Mouse (Mus musculus): ENCODE results near the gene Asic2. TPM values are rescaled to one million over a fixed set of nuclear protein-coding genes. Genes with fewer than 3 reads are reported as not detected.

Gene Asic2
- polyA plus RNA-seq, 1 experiment from 2014 or later, result 0.28 TPM

- H3K4me1 ChIP-seq (ENCODE audit: insufficient read depth), result peaks cover 3% of the 10 kb centered on the region; the same call in 1 of the 2 replicates
- H3K27ac ChIP-seq (ENCODE audit: low read depth), result no peak overlapping the region
- H3K9me3 ChIP-seq (ENCODE audit: low read depth, low read length), result no peaks in the 10 kb centered on the region
- WGBS, result 12% methylated on average over 2 of the region's 2 CpGs
- no peak overlapping the region for H3K9ac ChIP-seq
- no peak overlapping the region for H3K4me3 ChIP-seq (ENCODE audit: low read depth, low read length)
- ATAC-seq (ENCODE audit: insufficient read depth) (no peak), DNase-seq (peak; percentile 32)
- H3K4me2 ChIP-seq, result no peak overlapping the region
- H3K36me3 ChIP-seq (ENCODE audit: insufficient read depth), result no peaks in the 10 kb centered on the region
- TF ChIP-seq CTCF (IDR thresholded peaks at IDR 0.05; ENCODE audit: low read depth), result no peak
- no peaks in the 10 kb centered on the region for H3K27me3 ChIP-seq (ENCODE audit: insufficient read depth, low read length)
Measured at GRCm38 (mm10) chr11:81841001-81841400, 127.3 kb downstream of the Asic2 start.

DNA sequence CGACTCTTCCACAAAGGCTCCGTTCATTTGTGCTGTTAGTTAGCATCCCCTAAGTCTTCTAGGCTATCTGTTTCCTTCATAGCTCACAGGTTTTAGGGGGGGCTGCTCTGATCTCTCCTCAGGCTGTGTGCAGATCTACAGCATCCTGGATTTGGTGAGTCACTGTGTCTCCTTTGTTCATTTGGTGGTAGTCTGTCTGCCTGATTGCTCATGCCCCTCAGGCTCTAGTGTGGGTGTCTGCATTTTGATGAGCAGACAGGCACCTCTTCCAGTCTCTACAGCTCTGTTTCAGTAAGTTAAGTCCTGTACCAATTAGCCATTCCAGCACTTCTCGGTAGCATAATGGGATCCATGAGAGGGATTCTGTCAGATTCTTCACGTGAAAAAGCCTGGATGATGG is 129.8 kb downstream of the Asic2 start:
- DNase-seq (no peak), ATAC-seq (ENCODE audit: insufficient read depth) (no peak)
- H3K4me3 ChIP-seq (ENCODE audit: low read depth, low read length), result no peak overlapping the region
- 79% methylated on average over 4 of the region's 4 CpGs for WGBS
- H3K27ac ChIP-seq (ENCODE audit: low read depth), result no peak overlapping the region
- TF ChIP-seq CTCF (IDR thresholded peaks at IDR 0.05; ENCODE audit: low read depth), result no peak
- H3K4me1 ChIP-seq (ENCODE audit: insufficient read depth), result no peaks in the 10 kb centered on the region
- no peak overlapping the region for H3K4me2 ChIP-seq
- no peak overlapping the region for H3K9ac ChIP-seq
- H3K9me3 ChIP-seq (ENCODE audit: low read depth, low read length), result no peaks in the 10 kb centered on the region
- H3K36me3 ChIP-seq (ENCODE audit: insufficient read depth), result no peaks in the 10 kb centered on the region
- no peaks in the 10 kb centered on the region for H3K27me3 ChIP-seq (ENCODE audit: insufficient read depth, low read length)

DNA sequence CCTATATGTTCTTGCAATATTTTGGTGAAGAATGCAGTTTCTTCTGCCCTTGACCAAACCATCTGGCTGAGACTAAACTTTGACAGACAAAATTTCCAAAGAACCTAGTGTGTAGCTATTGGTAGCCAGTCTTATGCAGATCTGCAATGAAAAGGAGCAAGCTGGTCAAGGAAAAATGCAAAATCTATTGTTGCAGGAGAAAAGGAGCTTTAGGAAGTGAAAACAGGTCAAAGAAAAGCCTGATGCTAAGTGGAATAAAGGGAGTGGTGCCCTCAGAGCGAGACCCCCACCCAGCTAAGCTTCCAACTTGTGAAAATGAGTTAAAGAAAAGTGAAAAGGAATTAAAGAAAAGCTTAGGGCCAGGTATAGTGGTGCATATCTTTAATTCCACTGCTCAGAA is 135.9 kb downstream of the Asic2 start:
- H3K27me3 ChIP-seq (ENCODE audit: insufficient read depth, low read length), result no peaks in the 10 kb centered on the region
- WGBS, result 64% methylated on average over 1 of the region's 1 CpGs
- no peak for TF ChIP-seq CTCF (IDR thresholded peaks at IDR 0.05; ENCODE audit: low read depth)

GRCm38 (mm10) chr11:81816531-81816930 is 151.7 kb downstream of the Asic2 start:
- DNase-seq (no peak), ATAC-seq (ENCODE audit: insufficient read depth) (no peak)
- no peaks in the 10 kb centered on the region for H3K36me3 ChIP-seq (ENCODE audit: insufficient read depth)
- no peak overlapping the region for H3K4me3 ChIP-seq (ENCODE audit: low read depth, low read length)
- no peaks in the 10 kb centered on the region for H3K9me3 ChIP-seq (ENCODE audit: low read depth, low read length)
- no peak overlapping the region for H3K4me2 ChIP-seq
- H3K9ac ChIP-seq, result no peak overlapping the region
- 78% methylated on average over 5 of the region's 5 CpGs for WGBS
- H3K27ac ChIP-seq (ENCODE audit: low read depth), result no peak overlapping the region
- TF ChIP-seq CTCF (IDR thresholded peaks at IDR 0.05; ENCODE audit: low read depth), result no peak
- H3K4me1 ChIP-seq (ENCODE audit: insufficient read depth), result no peaks in the 10 kb centered on the region
- no peaks in the 10 kb centered on the region for H3K27me3 ChIP-seq (ENCODE audit: insufficient read depth, low read length)

More for the DNA sequence above, 135.9 kb downstream of the Asic2 start:
- no peaks in the 10 kb centered on the region for H3K9me3 ChIP-seq (ENCODE audit: low read depth, low read length)
- H3K27ac ChIP-seq (ENCODE audit: low read depth), result no peak overlapping the region
- no peak overlapping the region for H3K9ac ChIP-seq
- ATAC-seq (ENCODE audit: insufficient read depth) (no peak), DNase-seq (no peak)
- no peak overlapping the region for H3K4me2 ChIP-seq
- H3K4me1 ChIP-seq (ENCODE audit: insufficient read depth), result no peaks in the 10 kb centered on the region
- no peaks in the 10 kb centered on the region for H3K36me3 ChIP-seq (ENCODE audit: insufficient read depth)
- H3K4me3 ChIP-seq (ENCODE audit: low read depth, low read length), result no peak overlapping the region

DNA sequence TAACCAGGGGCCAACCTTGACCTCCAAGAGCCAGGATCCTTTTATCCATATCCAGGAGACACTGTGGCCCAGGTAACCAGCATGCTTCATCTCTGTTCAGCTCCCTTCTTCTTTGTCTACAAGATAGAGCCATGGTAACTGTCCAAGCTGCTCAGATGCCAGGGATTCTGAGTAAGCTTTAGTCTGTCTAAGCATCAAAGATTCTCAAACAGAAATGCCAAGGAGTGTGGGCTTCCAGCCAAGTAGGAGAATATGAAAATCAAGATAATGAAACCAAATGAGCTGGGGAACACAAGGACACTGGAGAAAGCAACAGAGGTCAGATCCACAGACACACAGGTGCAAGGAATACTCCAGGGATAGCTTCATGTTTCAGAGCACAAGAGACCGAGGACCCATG is 153.4 kb downstream of the Asic2 start:
- no peaks in the 10 kb centered on the region for H3K36me3 ChIP-seq (ENCODE audit: insufficient read depth)
- no peak overlapping the region for H3K9ac ChIP-seq
- no peak overlapping the region for H3K27ac ChIP-seq (ENCODE audit: low read depth)
- no peak overlapping the region for H3K4me2 ChIP-seq
- WGBS, result 68% methylated on average over 1 of the region's 1 CpGs
- no peaks in the 10 kb centered on the region for H3K27me3 ChIP-seq (ENCODE audit: insufficient read depth, low read length)
- no peak for ATAC-seq (ENCODE audit: insufficient read depth)
- DNase-seq, result no peak
- H3K4me1 ChIP-seq (ENCODE audit: insufficient read depth), result no peaks in the 10 kb centered on the region
- H3K9me3 ChIP-seq (ENCODE audit: low read depth, low read length), result no peaks in the 10 kb centered on the region; the same call in 1 of the 2 replicates
- TF ChIP-seq CTCF (IDR thresholded peaks at IDR 0.05; ENCODE audit: low read depth), result no peak
- no peak overlapping the region for H3K4me3 ChIP-seq (ENCODE audit: low read depth, low read length)

GRCm38 (mm10) chr11:81806905-81807659 is 161.2 kb downstream of the Asic2 start:
- H3K36me3 ChIP-seq (ENCODE audit: insufficient read depth), result no peaks in the 10 kb centered on the region
- TF ChIP-seq CTCF (IDR thresholded peaks at IDR 0.05; ENCODE audit: low read depth), result no peak
- no peaks in the 10 kb centered on the region for H3K4me1 ChIP-seq (ENCODE audit: insufficient read depth)
- H3K27ac ChIP-seq (ENCODE audit: low read depth), result no peak overlapping the region
- WGBS, result 68% methylated on average over 11 of the region's 11 CpGs
- DNase-seq (peak; percentile 9), ATAC-seq (ENCODE audit: insufficient read depth) (no peak)
- no peak overlapping the region for H3K9ac ChIP-seq
- H3K9me3 ChIP-seq (ENCODE audit: low read depth, low read length), result no peaks in the 10 kb centered on the region; the same call in 1 of the 2 replicates
- no peak overlapping the region for H3K4me2 ChIP-seq
- no peak overlapping the region for H3K4me3 ChIP-seq (ENCODE audit: low read depth, low read length)
- H3K27me3 ChIP-seq (ENCODE audit: insufficient read depth, low read length), result no peaks in the 10 kb centered on the region

DNA sequence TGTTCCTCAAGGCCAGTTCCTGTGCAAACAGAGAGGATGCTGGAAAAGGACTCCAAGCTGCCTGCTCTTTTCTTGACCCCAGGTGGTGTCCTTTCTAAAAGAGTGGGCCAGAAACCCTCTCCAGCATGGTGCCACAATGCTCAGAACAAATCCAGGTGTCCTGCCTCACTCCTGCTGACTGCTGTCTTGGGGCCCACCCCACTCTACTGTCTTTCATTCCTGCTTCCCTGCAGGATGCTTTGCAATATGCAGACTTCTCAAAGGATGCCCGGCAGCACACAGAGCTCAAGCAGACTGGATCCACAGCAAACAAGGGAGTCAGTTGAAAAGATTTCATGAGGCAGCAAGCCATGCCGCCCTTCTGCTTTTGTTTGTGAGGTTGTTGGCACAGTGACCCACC is 164.7 kb downstream of the Asic2 start:
- DNase-seq (no peak), ATAC-seq (ENCODE audit: insufficient read depth) (no peak)
- no peak overlapping the region for H3K27ac ChIP-seq (ENCODE audit: low read depth)
- WGBS, result 49% methylated on average over 2 of the region's 2 CpGs
- H3K36me3 ChIP-seq (ENCODE audit: insufficient read depth), result no peaks in the 10 kb centered on the region
- H3K4me1 ChIP-seq (ENCODE audit: insufficient read depth), result no peaks in the 10 kb centered on the region
- H3K27me3 ChIP-seq (ENCODE audit: insufficient read depth, low read length), result no peaks in the 10 kb centered on the region
- no peak for TF ChIP-seq CTCF (IDR thresholded peaks at IDR 0.05; ENCODE audit: low read depth)
- H3K9me3 ChIP-seq (ENCODE audit: low read depth, low read length), result no peaks in the 10 kb centered on the region
- no peak overlapping the region for H3K4me3 ChIP-seq (ENCODE audit: low read depth, low read length)
- H3K4me2 ChIP-seq, result no peak overlapping the region
- H3K9ac ChIP-seq, result no peak overlapping the region
